Mouse (Mus musculus) lung, adult 10 weeks (tissue): ENCODE results near the gene Gm17087. TPM values are rescaled to one million over a fixed set of nuclear protein-coding genes. Genes with fewer than 3 reads are reported as not detected.

Experiments used
- polyA plus RNA-seq: library from polyadenylated mRNA; stranded (reverse); fragments of 350-450 nt; fragmentation: Illumina TruSeq; extraction: RNeasy Lipid Tissue Mini Kit (QIAGEN cat#74804); gene quantifications from one replicate; pipeline ENCODE4 v1.2.3, GENCODE M21; 2014; ENCODE audit warnings: low read depth, low replicate concordance; ENCODE audit not compliant: insufficient read depth

Gm17087 gene
- not detected for polyA plus RNA-seq

GRCm38 (mm10) chr17:8566850-8567249 is at the start of gene Gm17087:
Gene Gm17087, minus strand, starts transcription at chr17:8566950.

GRCm38 (mm10) chr17:8525225-8525721 is 41.5 kb downstream of the Gm17087 start, which contains the start of gene Pde10a:
Gene Pde10a, plus strand, starts transcription at chr17:8525372.

Other genes starting within 250 kb of the Gm17087 start
- 5.4 TPM for gene Prr18, start 229.5 kb downstream of the Gm17087 start, polyA plus RNA-seq
- gene T2, start 211.0 kb downstream of the Gm17087 start, polyA plus RNA-seq, result 2.5 TPM
- not detected for gene T, start 132.5 kb downstream of the Gm17087 start, polyA plus RNA-seq
- 0.13 TPM for gene Pde10a, start 41.6 kb downstream of the Gm17087 start, polyA plus RNA-seq